Mouse (Mus musculus) forebrain, embryonic 11.5 days (tissue): ENCODE results near the gene Vsig10l. TPM values are rescaled to one million over a fixed set of nuclear protein-coding genes. Genes with fewer than 3 reads are reported as not detected.

ENCODE experiments used
- ATAC-seq: fragments of 200-750 bp; cut with Nextera tagmentation; replicated peaks from 2 replicates; pipeline ENCODE4 v1.8.0; 2017; ENCODE audit warnings: moderate TSS enrichment; ENCODE audit not compliant: low FRiP score
- DNase-seq: peaks from one replicate; pipeline ENCODE4 v3.0.0-alpha.2; 2017; ENCODE audit warnings: low spot score
- H3K27ac ChIP-seq: fragments of 300-500 bp; sonication (generic); 2 replicates; pipeline ENCODE4 v1.5.1; 2014; ENCODE audit warnings: low read depth, low read length
- H3K27me3 ChIP-seq: fragments of 300-500 bp; sonication (generic); 2 replicates; pipeline ENCODE4 v1.6.1; 2014; ENCODE audit warnings: mild to moderate bottlenecking, low read length, mixed read lengths; ENCODE audit not compliant: control insufficient read depth, insufficient read depth
- H3K36me3 ChIP-seq: fragments of 300-500 bp; sonication (generic); 2 replicates; pipeline ENCODE4 v1.6.1; 2014; ENCODE audit warnings: mild to moderate bottlenecking, low read length, moderate library complexity, mixed read lengths; ENCODE audit not compliant: control insufficient read depth, insufficient read depth
- H3K4me1 ChIP-seq: fragments of 300-500 bp; sonication (generic); replicated peaks from 2 replicates; pipeline ENCODE4 v1.6.1; 2014; ENCODE audit warnings: low read length, mixed read lengths; ENCODE audit not compliant: control insufficient read depth, insufficient read depth
- H3K4me2 ChIP-seq: fragments of 300-500 bp; sonication (generic); 2 replicates; pipeline ENCODE4 v1.6.1; 2014; ENCODE audit warnings: low read depth, mild to moderate bottlenecking, low read length, moderate library complexity, mixed read lengths; ENCODE audit not compliant: severe bottlenecking
- H3K4me3 ChIP-seq: fragments of 300-500 bp; sonication (generic); 2 replicates; pipeline ENCODE4 v1.5.1; 2014; ENCODE audit warnings: low read depth, low read length
- H3K9ac ChIP-seq: fragments of 300-500 bp; sonication (generic); 2 replicates; pipeline ENCODE4 v1.6.1; 2014; ENCODE audit warnings: low read length
- H3K9me3 ChIP-seq: fragments of 300-500 bp; sonication (generic); 2 replicates; pipeline ENCODE4 v1.6.1; 2016; ENCODE audit warnings: low read length, mixed read lengths; ENCODE audit not compliant: control insufficient read depth
- WGBS: fragments of 180-500 bp; shearing (Covaris S2); extraction: QIAGEN DNeasy Blood & Tissue Kit; methylation state at CpG from one replicate; pipeline ENCODE4 v1.1.7; 2014; 5-methylcytosine and 5-hydroxymethylcytosine counted together
- polyA plus RNA-seq: library from polyadenylated mRNA; unstranded; fragments of >200 nt; fragmentation: Nextera tagmentation; extraction: Ambion mirVana; gene quantifications from 2 replicates; pipeline ENCODE4 v1.2.1, GENCODE M21; 2014

The Vsig10l gene
- polyA plus RNA-seq, 1 experiment from 2014 or later = 1.8 TPM

DNA sequence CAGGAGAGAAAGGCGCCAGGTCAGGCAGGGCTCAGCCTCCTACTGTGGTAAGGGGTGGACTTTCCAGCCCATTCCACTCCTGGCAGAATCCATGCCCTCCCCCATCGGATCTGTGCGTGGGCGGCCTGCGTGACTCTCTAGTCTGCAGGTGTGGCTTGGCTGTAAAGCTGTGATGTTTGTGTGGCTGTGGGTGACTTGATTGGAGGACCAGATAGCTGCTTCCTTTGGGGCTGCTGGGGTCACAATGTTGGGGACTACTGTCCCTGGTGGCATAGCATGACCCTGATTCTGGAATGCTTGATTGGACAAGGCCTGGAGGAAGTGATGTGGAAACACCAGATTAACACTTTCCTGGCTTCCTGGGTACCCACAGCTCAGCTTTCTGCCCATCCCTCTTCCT, 25.7 kb downstream of the Vsig10l start:
- no peaks in the 10 kb centered on the region for H3K9me3 ChIP-seq
- no peak for DNase-seq
- H3K4me2 ChIP-seq = peak overlapping the region; percentile 78; the same call in 1 of the 2 replicates
- H3K36me3 ChIP-seq = no peaks in the 10 kb centered on the region
- peak overlapping the region; percentile 63; the same call in 1 of the 2 replicates for H3K4me3 ChIP-seq
- no peak overlapping the region for H3K27ac ChIP-seq
- H3K4me1 ChIP-seq = peaks cover 3% of the 10 kb centered on the region; the same call in 1 of the 2 replicates
- no peak; the same call in 1 of the 2 replicates for ATAC-seq
- no peak overlapping the region for H3K9ac ChIP-seq
- no peaks in the 10 kb centered on the region for H3K27me3 ChIP-seq
- WGBS = 55% methylated on average over 5 of the region's 5 CpGs

DNA sequence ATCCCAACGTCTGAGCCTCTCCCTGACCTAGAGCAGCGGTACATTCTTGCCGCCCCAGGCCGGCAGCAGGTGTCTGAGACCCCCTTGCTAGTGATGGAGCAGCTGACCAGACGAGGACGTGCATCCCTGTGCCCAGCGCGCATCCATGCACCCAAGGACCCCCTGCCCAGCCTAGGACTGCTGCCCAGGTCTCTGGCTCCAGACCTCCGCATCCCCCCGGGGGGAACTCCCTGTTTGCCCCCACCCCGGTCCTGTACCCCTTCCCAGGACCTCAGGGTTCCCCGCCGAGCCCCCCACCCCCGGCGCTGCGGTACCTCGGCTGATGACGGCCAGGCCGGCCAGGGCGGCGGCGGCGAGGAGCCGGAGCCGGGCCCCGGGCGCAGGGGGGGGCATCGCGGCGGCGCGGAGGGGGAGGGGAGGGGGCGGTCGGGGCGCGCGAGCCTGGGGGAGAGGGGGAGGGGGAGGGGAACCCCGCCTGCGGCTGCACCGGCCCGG, 26.7 kb downstream of the Vsig10l start, which contains the start of gene Iglon5:
Iglon5 (minus strand) TSS at position 445 of the 495 bp plus-strand sequence.
- H3K4me2 ChIP-seq = peak within 1 kb of the TSS; percentile 78
- peak within 1 kb of the TSS; percentile 63 for H3K4me3 ChIP-seq
- peaks cover 3% of the 10 kb centered on the region; the same call in 1 of the 2 replicates for H3K4me1 ChIP-seq
- no peaks in the 10 kb centered on the region for H3K27me3 ChIP-seq
- peak within 1 kb of the TSS; percentile 78 for H3K9ac ChIP-seq
- H3K27ac ChIP-seq = peak within 1 kb of the TSS; percentile 57; the same call in 1 of the 2 replicates
- ATAC-seq (peak; percentile 66), DNase-seq (peak; percentile 68)
- WGBS = under 1% methylated on average over 26 of the region's 41 CpGs
- H3K36me3 ChIP-seq = no peaks in the 10 kb centered on the region
- H3K9me3 ChIP-seq = no peaks in the 10 kb centered on the region

GRCm38 (mm10) chr7:43490182-43490584, 27.2 kb downstream of the Vsig10l start:
- DNase-seq (peak; percentile 94), ATAC-seq (peak; percentile 94)
- peak overlapping the region; percentile 78 for H3K9ac ChIP-seq
- H3K4me3 ChIP-seq = peak overlapping the region; percentile 63
- peaks cover 3% of the 10 kb centered on the region; the same call in 1 of the 2 replicates for H3K4me1 ChIP-seq
- H3K27me3 ChIP-seq = no peaks in the 10 kb centered on the region
- H3K36me3 ChIP-seq = no peaks in the 10 kb centered on the region
- H3K4me2 ChIP-seq = peak overlapping the region; percentile 78
- H3K27ac ChIP-seq = peak overlapping the region; percentile 57; the same call in 1 of the 2 replicates
- H3K9me3 ChIP-seq = no peaks in the 10 kb centered on the region
- 0% methylated on average over 11 of the region's 13 CpGs for WGBS

DNA sequence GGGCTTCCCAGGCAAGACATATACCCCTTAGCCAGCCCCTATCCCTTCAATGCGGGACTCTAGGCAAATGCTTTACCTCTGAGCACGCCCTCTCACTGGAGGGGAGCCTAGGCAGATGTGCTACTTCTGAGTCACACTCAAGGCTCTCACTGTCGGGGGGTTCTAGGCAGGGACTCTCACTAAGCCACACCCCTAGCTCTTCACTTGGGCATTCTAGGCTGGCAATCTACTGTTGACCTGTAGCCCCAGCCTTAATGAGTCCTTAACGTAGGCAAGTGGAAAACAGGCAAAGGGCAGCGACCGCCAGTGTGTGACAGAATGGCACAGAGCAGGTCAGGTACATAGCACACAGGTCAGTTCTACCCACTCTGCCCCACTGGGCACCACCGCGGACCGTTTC, 27.9 kb downstream of the Vsig10l start:
- Histone ChIP-seq H3K9me3 (no peaks in the 10 kb centered on the region), H3K27ac (no peak overlapping the region), H3K27me3 (no peaks in the 10 kb centered on the region), H3K36me3 (no peaks in the 10 kb centered on the region), H3K4me2 (no peak overlapping the region; the same call in 1 of the 2 replicates), H3K4me3 (no peak overlapping the region), H3K9ac (no peak overlapping the region), H3K4me1 (peaks cover 3% of the 10 kb centered on the region; the same call in 1 of the 2 replicates)
- no peak for ATAC-seq
- 71% methylated on average over 9 of the region's 9 CpGs for WGBS
- no peak for DNase-seq

- Histone ChIP-seq H3K4me1 (0 out of 2 replicates have a peak, but pooled peaks cover under 1% of the 10 kb centered on the region), H3K27ac (no peak overlapping the region), H3K9ac (no peak overlapping the region), H3K4me3 (no peak overlapping the region), H3K36me3 (no peaks in the 10 kb centered on the region), H3K27me3 (no peaks in the 10 kb centered on the region), H3K9me3 (0 out of 2 replicates have a peak, but pooled peaks cover 2% of the 10 kb centered on the region), H3K4me2 (peak overlapping the region; percentile 24; the same call in 1 of the 2 replicates)
- WGBS = 12% methylated on average over 21 of the region's 21 CpGs
- DNase-seq (peak; percentile 70), ATAC-seq (peak; percentile 61)
Measured at GRCm38 (mm10) chr7:43495343-43496021, 32.5 kb downstream of the Vsig10l start.

GRCm38 (mm10) chr7:43511707-43512478, 48.9 kb downstream of the Vsig10l start:
- ATAC-seq = no peak
- H3K9me3 ChIP-seq = no peaks in the 10 kb centered on the region
- H3K4me1 ChIP-seq = no peaks in the 10 kb centered on the region
- H3K27ac ChIP-seq = no peak overlapping the region
- H3K36me3 ChIP-seq = no peaks in the 10 kb centered on the region
- no peak overlapping the region for H3K4me2 ChIP-seq
- no peak overlapping the region for H3K9ac ChIP-seq
- 61% methylated on average over 4 of the region's 4 CpGs for WGBS
- H3K27me3 ChIP-seq = no peaks in the 10 kb centered on the region
- no peak for DNase-seq
- no peak overlapping the region for H3K4me3 ChIP-seq

DNA sequence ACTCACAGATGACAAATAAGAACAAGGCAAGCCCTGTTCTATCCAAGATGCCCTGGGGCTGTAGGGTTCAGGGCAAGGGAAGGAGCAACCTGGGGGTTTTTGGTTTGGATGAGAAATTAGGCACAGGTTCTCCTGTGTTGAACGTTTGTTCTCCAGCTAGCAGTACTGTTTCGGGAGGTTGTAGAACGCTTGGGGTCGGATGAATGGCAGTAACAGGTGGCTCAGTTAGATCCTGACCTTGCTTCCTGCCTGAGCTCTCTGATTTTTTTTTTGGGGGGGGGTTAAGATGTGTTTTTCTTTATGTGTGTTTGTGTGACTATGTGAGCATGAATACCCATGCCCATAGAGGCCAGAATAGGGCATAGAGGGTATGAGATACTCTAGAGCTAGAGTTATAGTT, 49.6 kb downstream of the Vsig10l start:
- Histone ChIP-seq H3K9me3 (no peaks in the 10 kb centered on the region), H3K9ac (no peak overlapping the region), H3K4me2 (no peak overlapping the region), H3K36me3 (no peaks in the 10 kb centered on the region), H3K27ac (no peak overlapping the region), H3K4me1 (no peaks in the 10 kb centered on the region), H3K4me3 (no peak overlapping the region), H3K27me3 (no peaks in the 10 kb centered on the region)
- 79% methylated on average over 4 of the region's 4 CpGs for WGBS
- no peak for ATAC-seq
- DNase-seq = no peak

DNA sequence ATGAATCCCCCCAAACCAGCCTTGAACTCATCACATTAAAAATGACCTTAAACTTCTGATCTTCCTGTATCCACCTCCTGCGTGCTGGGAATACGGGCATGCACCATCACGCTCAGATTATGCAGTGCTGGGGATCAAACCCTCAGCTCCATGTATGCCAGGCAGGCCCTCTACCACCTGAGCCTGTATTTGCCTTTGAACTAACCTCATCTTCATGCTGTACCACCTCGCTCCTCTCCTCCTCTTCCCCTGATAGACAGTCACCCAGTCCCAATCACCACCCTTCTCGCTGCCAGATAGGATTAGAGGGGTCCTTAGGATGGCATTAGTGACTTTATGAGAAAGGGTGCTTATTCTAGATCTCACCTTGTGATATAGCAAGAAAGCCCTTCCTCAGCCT, 52.1 kb downstream of the Vsig10l start:
- no peak for DNase-seq
- H3K27me3 ChIP-seq = no peaks in the 10 kb centered on the region
- H3K4me3 ChIP-seq = no peak overlapping the region
- H3K4me1 ChIP-seq = no peaks in the 10 kb centered on the region
- no peak overlapping the region for H3K4me2 ChIP-seq
- H3K36me3 ChIP-seq = no peaks in the 10 kb centered on the region
- 90% methylated on average over 5 of the region's 5 CpGs for WGBS
- no peak for ATAC-seq
- no peak overlapping the region for H3K27ac ChIP-seq
- H3K9me3 ChIP-seq = no peaks in the 10 kb centered on the region
- H3K9ac ChIP-seq = no peak overlapping the region
